Mouse (Mus musculus): ENCODE data around the gene Cep170. TPM values are rescaled to one million over a fixed set of nuclear protein-coding genes. Genes with fewer than 3 reads are reported as not detected.

Gene Cep170
- polyA plus RNA-seq, 1 experiment = 62.2 TPM

GRCm38 (mm10) chr1:176825084-176825483 lies 11.2 kb upstream of the Cep170 start:
- Histone ChIP-seq H3K4me1 (ENCODE audit: control insufficient read depth, insufficient read depth, low read length) (no peaks in the 10 kb centered on the region), H3K4me3 (ENCODE audit: control insufficient read depth, low read depth, low read length) (no peak overlapping the region), H3K27me3 (ENCODE audit: control insufficient read depth, insufficient read depth, low read length) (no peaks in the 10 kb centered on the region), H3K27ac (ENCODE audit: control insufficient read depth, insufficient read depth, low read depth, low read length) (no peak overlapping the region), H3K36me3 (ENCODE audit: control insufficient read depth, insufficient read depth, low read length) (no peaks in the 10 kb centered on the region)
- TF ChIP-seq CTCF (IDR thresholded peaks at IDR 0.05; ENCODE audit: control insufficient read depth, insufficient read depth, insufficient replicate concordance, low read depth, low read length) = no peak
- no peak for TF ChIP-seq POLR2A (IDR thresholded peaks at IDR 0.05; ENCODE audit: control insufficient read depth, low read depth, low read length)

GRCm38 (mm10) chr1:176824611-176825010 lies 10.7 kb upstream of the Cep170 start:
- Histone ChIP-seq H3K4me3 (ENCODE audit: control insufficient read depth, low read depth, low read length) (no peak overlapping the region), H3K27me3 (ENCODE audit: control insufficient read depth, insufficient read depth, low read length) (no peaks in the 10 kb centered on the region), H3K27ac (ENCODE audit: control insufficient read depth, insufficient read depth, low read depth, low read length) (no peak overlapping the region), H3K4me1 (ENCODE audit: control insufficient read depth, insufficient read depth, low read length) (no peaks in the 10 kb centered on the region), H3K36me3 (ENCODE audit: control insufficient read depth, insufficient read depth, low read length) (no peaks in the 10 kb centered on the region)
- TF ChIP-seq CTCF (IDR thresholded peaks at IDR 0.05; ENCODE audit: control insufficient read depth, insufficient read depth, insufficient replicate concordance, low read depth, low read length) (no peak), POLR2A (IDR thresholded peaks at IDR 0.05; ENCODE audit: control insufficient read depth, low read depth, low read length) (no peak)

GRCm38 (mm10) chr1:176823889-176824288 lies 10.0 kb upstream of the Cep170 start:
- Histone ChIP-seq H3K4me1 (ENCODE audit: control insufficient read depth, insufficient read depth, low read length) (no peaks in the 10 kb centered on the region), H3K4me3 (ENCODE audit: control insufficient read depth, low read depth, low read length) (no peak overlapping the region), H3K27ac (ENCODE audit: control insufficient read depth, insufficient read depth, low read depth, low read length) (no peak overlapping the region), H3K36me3 (ENCODE audit: control insufficient read depth, insufficient read depth, low read length) (no peaks in the 10 kb centered on the region), H3K27me3 (ENCODE audit: control insufficient read depth, insufficient read depth, low read length) (no peaks in the 10 kb centered on the region)
- TF ChIP-seq CTCF (IDR thresholded peaks at IDR 0.05; ENCODE audit: control insufficient read depth, insufficient read depth, insufficient replicate concordance, low read depth, low read length) = no peak

- Histone ChIP-seq H3K27ac (ENCODE audit: control insufficient read depth, insufficient read depth, low read depth, low read length) (no peak overlapping the region), H3K4me1 (ENCODE audit: control insufficient read depth, insufficient read depth, low read length) (no peaks in the 10 kb centered on the region; the same call in 1 of the 2 replicates), H3K4me3 (ENCODE audit: control insufficient read depth, low read depth, low read length) (no peak overlapping the region), H3K27me3 (ENCODE audit: control insufficient read depth, insufficient read depth, low read length) (no peaks in the 10 kb centered on the region), H3K36me3 (ENCODE audit: control insufficient read depth, insufficient read depth, low read length) (no peaks in the 10 kb centered on the region)
- TF ChIP-seq CTCF (IDR thresholded peaks at IDR 0.05; ENCODE audit: control insufficient read depth, insufficient read depth, insufficient replicate concordance, low read depth, low read length) = no peak
- TF ChIP-seq POLR2A (IDR thresholded peaks at IDR 0.05; ENCODE audit: control insufficient read depth, low read depth, low read length) = no peak
Measured at GRCm38 (mm10) chr1:176822949-176823348, 9.1 kb upstream of the Cep170 start.

GRCm38 (mm10) chr1:176821929-176822328 lies 8.1 kb upstream of the Cep170 start:
- no peak overlapping the region for H3K27ac ChIP-seq (ENCODE audit: control insufficient read depth, insufficient read depth, low read depth, low read length)
- no peaks in the 10 kb centered on the region for H3K27me3 ChIP-seq (ENCODE audit: control insufficient read depth, insufficient read depth, low read length)
- no peaks in the 10 kb centered on the region for H3K36me3 ChIP-seq (ENCODE audit: control insufficient read depth, insufficient read depth, low read length)
- no peak overlapping the region for H3K4me3 ChIP-seq (ENCODE audit: control insufficient read depth, low read depth, low read length)
- TF ChIP-seq POLR2A (IDR thresholded peaks at IDR 0.05; ENCODE audit: control insufficient read depth, low read depth, low read length) (no peak), CTCF (IDR thresholded peaks at IDR 0.05; ENCODE audit: control insufficient read depth, insufficient read depth, insufficient replicate concordance, low read depth, low read length) (no peak)
- H3K4me1 ChIP-seq (ENCODE audit: control insufficient read depth, insufficient read depth, low read length) = no peaks in the 10 kb centered on the region; the same call in 1 of the 2 replicates

- Histone ChIP-seq H3K4me3 (ENCODE audit: control insufficient read depth, low read depth, low read length) (no peak overlapping the region), H3K27ac (ENCODE audit: control insufficient read depth, insufficient read depth, low read depth, low read length) (peak overlapping the region; percentile 63)
- no peak for TF ChIP-seq CTCF (IDR thresholded peaks at IDR 0.05; ENCODE audit: control insufficient read depth, insufficient read depth, insufficient replicate concordance, low read depth, low read length)
- TF ChIP-seq POLR2A (IDR thresholded peaks at IDR 0.05; ENCODE audit: control insufficient read depth, low read depth, low read length) = no peak
Measured at GRCm38 (mm10) chr1:176818763-176819162, 4.9 kb upstream of the Cep170 start.

GRCm38 (mm10) chr1:176818147-176818546 lies 4.3 kb upstream of the Cep170 start:
- H3K4me3 ChIP-seq (ENCODE audit: control insufficient read depth, low read depth, low read length) = no peak overlapping the region
- H3K36me3 ChIP-seq (ENCODE audit: control insufficient read depth, insufficient read depth, low read length) = no peaks in the 10 kb centered on the region
- no peak for TF ChIP-seq CTCF (IDR thresholded peaks at IDR 0.05; ENCODE audit: control insufficient read depth, insufficient read depth, insufficient replicate concordance, low read depth, low read length)
- TF ChIP-seq POLR2A (IDR thresholded peaks at IDR 0.05; ENCODE audit: control insufficient read depth, low read depth, low read length) = no peak
- no peaks in the 10 kb centered on the region; the same call in none of the 2 replicates for H3K4me1 ChIP-seq (ENCODE audit: control insufficient read depth, insufficient read depth, low read length)
- no peaks in the 10 kb centered on the region for H3K27me3 ChIP-seq (ENCODE audit: control insufficient read depth, insufficient read depth, low read length)
- no peak overlapping the region; the same call in 1 of the 2 replicates for H3K27ac ChIP-seq (ENCODE audit: control insufficient read depth, insufficient read depth, low read depth, low read length)

More at GRCm38 (mm10) chr1:176818763-176819162, 4.9 kb upstream of the Cep170 start:
- no peaks in the 10 kb centered on the region; the same call in none of the 2 replicates for H3K4me1 ChIP-seq (ENCODE audit: control insufficient read depth, insufficient read depth, low read length)
- no peaks in the 10 kb centered on the region for H3K36me3 ChIP-seq (ENCODE audit: control insufficient read depth, insufficient read depth, low read length)
- no peaks in the 10 kb centered on the region for H3K27me3 ChIP-seq (ENCODE audit: control insufficient read depth, insufficient read depth, low read length)

GRCm38 (mm10) chr1:176816728-176817127 lies 2.9 kb upstream of the Cep170 start:
- TF ChIP-seq CTCF (IDR thresholded peaks at IDR 0.05; ENCODE audit: control insufficient read depth, insufficient read depth, insufficient replicate concordance, low read depth, low read length) (no peak), POLR2A (IDR thresholded peaks at IDR 0.05; ENCODE audit: control insufficient read depth, low read depth, low read length) (no peak)
- Histone ChIP-seq H3K27me3 (ENCODE audit: control insufficient read depth, insufficient read depth, low read length) (no peaks in the 10 kb centered on the region), H3K4me1 (ENCODE audit: control insufficient read depth, insufficient read depth, low read length) (no peaks in the 10 kb centered on the region; the same call in none of the 2 replicates), H3K4me3 (ENCODE audit: control insufficient read depth, low read depth, low read length) (peak overlapping the region; percentile 43), H3K27ac (ENCODE audit: control insufficient read depth, insufficient read depth, low read depth, low read length) (no peak overlapping the region), H3K36me3 (ENCODE audit: control insufficient read depth, insufficient read depth, low read length) (no peaks in the 10 kb centered on the region)

Data from testis, adult 2 months (tissue).